Mouse (Mus musculus): ENCODE results near the gene Fbxl4.

DNA sequence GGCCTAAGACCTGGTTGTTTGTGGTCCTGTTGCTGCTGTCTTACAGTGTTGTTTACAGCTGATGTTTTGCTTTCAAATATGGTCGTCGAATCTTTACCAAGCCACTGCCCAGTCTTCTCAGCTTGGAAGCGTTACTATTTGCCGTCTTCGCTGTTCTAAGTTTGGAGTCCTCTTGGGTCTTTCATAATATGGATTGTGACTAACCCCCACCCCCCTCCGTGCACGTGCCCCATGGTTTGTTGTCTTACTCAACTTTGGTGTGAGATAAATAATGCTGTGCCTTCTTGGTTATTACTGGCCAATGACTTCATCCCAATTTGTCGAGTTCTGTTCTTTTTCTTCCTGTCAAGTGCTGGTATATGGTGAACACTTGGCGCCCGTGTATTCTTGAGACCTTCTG is 1.1 kb downstream of the Fbxl4 start:
- TF ChIP-seq GATA1 (IDR thresholded peaks at IDR 0.05; ENCODE audit: borderline replicate concordance, low read length), result no peak
- TF ChIP-seq FLI1 (IDR thresholded peaks at IDR 0.05; ENCODE audit: low read length), result no peak
